Mouse (Mus musculus) kidney, embryonic 15.5 days (tissue): ENCODE results near the gene Grm5. TPM values are rescaled to one million over a fixed set of nuclear protein-coding genes. Genes with fewer than 3 reads are reported as not detected.

Source experiments
- ATAC-seq: fragments of 200-750 bp; cut with Nextera tagmentation; replicated peaks from 2 replicates; pipeline ENCODE4 v1.8.0; 2017; ENCODE audit warnings: moderate TSS enrichment; ENCODE audit not compliant: low FRiP score
- H3K27ac ChIP-seq: fragments of 300-500 bp; sonication (generic); 2 replicates; pipeline ENCODE4 v1.5.1; 2015; ENCODE audit warnings: mild to moderate bottlenecking, inconsistent platforms
- H3K27me3 ChIP-seq: fragments of 300-500 bp; sonication (generic); 2 replicates; pipeline ENCODE4 v1.6.1; 2015; ENCODE audit warnings: inconsistent platforms
- H3K36me3 ChIP-seq: fragments of 300-500 bp; sonication (generic); 2 replicates; pipeline ENCODE4 v1.6.1; 2015; ENCODE audit warnings: inconsistent platforms
- H3K4me1 ChIP-seq: fragments of 300-500 bp; sonication (generic); 2 replicates; pipeline ENCODE4 v1.6.1; 2015; ENCODE audit warnings: inconsistent platforms
- H3K4me2 ChIP-seq: fragments of 300-500 bp; sonication (generic); 2 replicates; pipeline ENCODE4 v1.6.1; 2015; ENCODE audit warnings: moderate library complexity, mild to moderate bottlenecking, inconsistent platforms
- H3K4me3 ChIP-seq: fragments of 300-500 bp; sonication (generic); replicated peaks from 2 replicates; pipeline ENCODE4 v1.5.1; 2015; ENCODE audit warnings: mild to moderate bottlenecking, inconsistent platforms
- H3K9ac ChIP-seq: fragments of 300-500 bp; sonication (generic); 2 replicates; pipeline ENCODE4 v1.6.1; 2015; ENCODE audit warnings: mild to moderate bottlenecking, inconsistent platforms
- H3K9me3 ChIP-seq: fragments of 300-500 bp; sonication (generic); replicated peaks from 2 replicates; pipeline ENCODE4 v1.6.1; 2016; ENCODE audit warnings: inconsistent platforms
- WGBS: fragments of 180-500 bp; shearing (Covaris S2); methylation state at CpG from one replicate; pipeline ENCODE4 v1.1.7; 2015; ENCODE audit warnings: mixed read lengths; 5-methylcytosine and 5-hydroxymethylcytosine counted together
- polyA plus RNA-seq: library from polyadenylated mRNA; unstranded; fragments of >200 nt; fragmentation: Nextera tagmentation; extraction: Ambion mirVana; gene quantifications from 2 replicates; pipeline ENCODE4 v1.2.1, GENCODE M21; 2015

Gene Grm5
- not detected in 2 replicates for polyA plus RNA-seq

GRCm38 (mm10) chr7:87583868-87584267 lies at the start of gene Grm5:
Grm5 (plus strand) TSS chr7:87584168.
- Histone ChIP-seq H3K27me3 (peaks cover 35% of the 10 kb centered on the region), H3K9me3 (no peaks in the 10 kb centered on the region), H3K27ac (no peak within 1 kb of the TSS), H3K4me2 (peak within 1 kb of the TSS; percentile 43), H3K9ac (no peak within 1 kb of the TSS), H3K4me3 (0 out of 2 replicates have a peak within 1 kb of the TSS, but pooled peaks have one; percentile 6), H3K36me3 (no peaks in the 10 kb centered on the region), H3K4me1 (no peaks in the 10 kb centered on the region)
- 15% methylated on average over 2 of the region's 2 CpGs for WGBS
- no peak for ATAC-seq

GRCm38 (mm10) chr7:87539031-87539430 lies 44.9 kb upstream of the Grm5 start:
- no peaks in the 10 kb centered on the region for H3K36me3 ChIP-seq
- H3K27ac ChIP-seq, result no peak overlapping the region
- H3K27me3 ChIP-seq, result no peaks in the 10 kb centered on the region
- no peak for ATAC-seq
- no peak overlapping the region for H3K4me2 ChIP-seq
- no peaks in the 10 kb centered on the region for H3K4me1 ChIP-seq
- no peaks in the 10 kb centered on the region for H3K9me3 ChIP-seq
- H3K4me3 ChIP-seq, result no peak overlapping the region
- H3K9ac ChIP-seq, result no peak overlapping the region

- H3K4me1 ChIP-seq, result no peaks in the 10 kb centered on the region
- H3K27me3 ChIP-seq, result no peaks in the 10 kb centered on the region
- H3K4me3 ChIP-seq, result no peak overlapping the region
- H3K9ac ChIP-seq, result no peak overlapping the region
- H3K27ac ChIP-seq, result no peak overlapping the region
- H3K9me3 ChIP-seq, result no peaks in the 10 kb centered on the region
- no peaks in the 10 kb centered on the region for H3K36me3 ChIP-seq
- no peak overlapping the region for H3K4me2 ChIP-seq
- WGBS, result 33% methylated on average over 1 of the region's 1 CpGs
- ATAC-seq, result no peak
Measured at GRCm38 (mm10) chr7:87565300-87565699, 18.7 kb upstream of the Grm5 start.

- H3K9ac ChIP-seq, result no peak overlapping the region
- H3K27ac ChIP-seq, result no peak overlapping the region
- H3K9me3 ChIP-seq, result no peaks in the 10 kb centered on the region
- H3K4me1 ChIP-seq, result no peaks in the 10 kb centered on the region
- H3K4me2 ChIP-seq, result no peak overlapping the region
- ATAC-seq, result no peak
- H3K27me3 ChIP-seq, result no peaks in the 10 kb centered on the region
- no peaks in the 10 kb centered on the region for H3K36me3 ChIP-seq
- H3K4me3 ChIP-seq, result no peak overlapping the region
Measured at GRCm38 (mm10) chr7:87566476-87566875, 17.5 kb upstream of the Grm5 start.

- H3K36me3 ChIP-seq, result no peaks in the 10 kb centered on the region
Measured at GRCm38 (mm10) chr7:87584281-87584701, 323 bp downstream of the Grm5 start.

GRCm38 (mm10) chr7:87586271-87586937 lies 2.4 kb downstream of the Grm5 start:
- WGBS, result 23% methylated on average over 10 of the region's 10 CpGs
- no peaks in the 10 kb centered on the region for H3K4me1 ChIP-seq
- H3K9me3 ChIP-seq, result no peaks in the 10 kb centered on the region
- H3K27me3 ChIP-seq, result peaks cover 35% of the 10 kb centered on the region
- no peaks in the 10 kb centered on the region for H3K36me3 ChIP-seq
- H3K4me2 ChIP-seq, result no peak overlapping the region
- H3K9ac ChIP-seq, result no peak overlapping the region
- H3K27ac ChIP-seq, result no peak overlapping the region
- ATAC-seq, result no peak
- no peak overlapping the region for H3K4me3 ChIP-seq

More at GRCm38 (mm10) chr7:87584281-87584701, 323 bp downstream of the Grm5 start:
- under 1% methylated on average over 28 of the region's 28 CpGs for WGBS
- ATAC-seq, result 0 out of 2 replicates have a peak, but pooled peaks have one; percentile 25
- H3K4me1 ChIP-seq, result no peaks in the 10 kb centered on the region
- H3K9ac ChIP-seq, result no peak overlapping the region
- H3K27me3 ChIP-seq, result peaks cover 35% of the 10 kb centered on the region
- no peak overlapping the region for H3K27ac ChIP-seq
- H3K4me2 ChIP-seq, result peak overlapping the region; percentile 43
- no peaks in the 10 kb centered on the region for H3K9me3 ChIP-seq
- H3K4me3 ChIP-seq, result 0 out of 2 replicates have a peak overlapping the region, but pooled peaks have one; percentile 6

GRCm38 (mm10) chr7:87587976-87588375 lies 4.0 kb downstream of the Grm5 start:
- peaks cover 33% of the 10 kb centered on the region for H3K27me3 ChIP-seq
- no peak overlapping the region for H3K4me3 ChIP-seq
- no peak for ATAC-seq
- no peak overlapping the region for H3K27ac ChIP-seq
- 27% methylated on average over 1 of the region's 1 CpGs for WGBS
- no peak overlapping the region for H3K4me2 ChIP-seq
- H3K4me1 ChIP-seq, result no peaks in the 10 kb centered on the region
- H3K9me3 ChIP-seq, result no peaks in the 10 kb centered on the region
- no peak overlapping the region for H3K9ac ChIP-seq
- H3K36me3 ChIP-seq, result no peaks in the 10 kb centered on the region

- Histone ChIP-seq H3K27me3 (no peaks in the 10 kb centered on the region), H3K36me3 (no peaks in the 10 kb centered on the region), H3K4me2 (no peak overlapping the region), H3K4me3 (no peak overlapping the region), H3K27ac (no peak overlapping the region), H3K4me1 (no peaks in the 10 kb centered on the region), H3K9me3 (no peaks in the 10 kb centered on the region), H3K9ac (no peak overlapping the region)
- 83% methylated on average over 2 of the region's 2 CpGs for WGBS
- ATAC-seq, result no peak
Measured at GRCm38 (mm10) chr7:87626251-87626650, 42.3 kb downstream of the Grm5 start.

GRCm38 (mm10) chr7:87635530-87635929 lies 51.6 kb downstream of the Grm5 start:
- ATAC-seq, result no peak
- no peaks in the 10 kb centered on the region for H3K27me3 ChIP-seq
- 31% methylated on average over 1 of the region's 1 CpGs for WGBS
- H3K4me2 ChIP-seq, result no peak overlapping the region
- no peaks in the 10 kb centered on the region for H3K36me3 ChIP-seq
- H3K4me3 ChIP-seq, result no peak overlapping the region
- no peaks in the 10 kb centered on the region for H3K9me3 ChIP-seq
- no peaks in the 10 kb centered on the region for H3K4me1 ChIP-seq
- no peak overlapping the region for H3K27ac ChIP-seq
- H3K9ac ChIP-seq, result no peak overlapping the region

- Histone ChIP-seq H3K9ac (no peak overlapping the region), H3K27me3 (no peaks in the 10 kb centered on the region), H3K4me2 (no peak overlapping the region), H3K4me1 (no peaks in the 10 kb centered on the region), H3K9me3 (no peaks in the 10 kb centered on the region), H3K4me3 (no peak overlapping the region), H3K27ac (no peak overlapping the region), H3K36me3 (no peaks in the 10 kb centered on the region)
- no peak for ATAC-seq
- WGBS, result 83% methylated on average over 3 of the region's 3 CpGs
Measured at GRCm38 (mm10) chr7:87650610-87651009, 66.6 kb downstream of the Grm5 start.

GRCm38 (mm10) chr7:87661794-87662193 lies 77.8 kb downstream of the Grm5 start:
- Histone ChIP-seq H3K36me3 (no peaks in the 10 kb centered on the region), H3K27ac (no peak overlapping the region), H3K4me3 (no peak overlapping the region), H3K27me3 (no peaks in the 10 kb centered on the region), H3K9me3 (no peaks in the 10 kb centered on the region), H3K4me2 (no peak overlapping the region), H3K4me1 (no peaks in the 10 kb centered on the region), H3K9ac (no peak overlapping the region)
- 51% methylated on average over 3 of the region's 3 CpGs for WGBS
- no peak for ATAC-seq

GRCm38 (mm10) chr7:87664041-87664440 lies 80.1 kb downstream of the Grm5 start:
- Histone ChIP-seq H3K9ac (no peak overlapping the region), H3K36me3 (no peaks in the 10 kb centered on the region), H3K4me1 (no peaks in the 10 kb centered on the region), H3K27me3 (no peaks in the 10 kb centered on the region), H3K4me2 (no peak overlapping the region), H3K9me3 (no peaks in the 10 kb centered on the region), H3K27ac (no peak overlapping the region), H3K4me3 (no peak overlapping the region)
- no peak for ATAC-seq
- WGBS, result 73% methylated on average over 2 of the region's 2 CpGs

GRCm38 (mm10) chr7:87716393-87716792 lies 132.4 kb downstream of the Grm5 start:
- WGBS, result 53% methylated on average over 1 of the region's 1 CpGs
- no peaks in the 10 kb centered on the region for H3K27me3 ChIP-seq
- no peak for ATAC-seq

More at GRCm38 (mm10) chr7:87716393-87716792, 132.4 kb downstream of the Grm5 start:
- H3K27ac ChIP-seq, result no peak overlapping the region
- no peaks in the 10 kb centered on the region for H3K36me3 ChIP-seq
- no peak overlapping the region for H3K4me2 ChIP-seq
- no peak overlapping the region for H3K4me3 ChIP-seq
- no peak overlapping the region for H3K9ac ChIP-seq
- no peaks in the 10 kb centered on the region for H3K9me3 ChIP-seq
- no peaks in the 10 kb centered on the region for H3K4me1 ChIP-seq
